In genomic region chr6:117963201-117963600, GRCm38 (mm10) we compare ENCODE assay signal across 27 mouse cellular contexts. TPM values are rescaled to one million over a fixed set of nuclear protein-coding genes. Genes with fewer than 3 reads are reported as not detected.
DNase-seq lines count a peak whose midpoint lies in the region; TF ChIP-seq lines count a peak whose summit lies in the region.
"Had no signal": no experiment of that assay in that cellular context is flagged by ENCODE, and none has a peak within 500 bp of the region (broad histone marks: within the 10 kb centered on the region; RNA-seq: fewer than 3 reads in every experiment).

No protein-coding gene starts in this region.

- H3K36me3 ChIP-seq in CH12.LX (replicated peaks in 1 of 2; ENCODE audit: control insufficient read depth in 1 of 2, insufficient read depth in 1 of 2, low read length in 1 of 2) = no peaks in the 10 kb centered on the region
- H3K36me3 ChIP-seq: embryonic facial prominence, embryonic 10.5 days; forebrain, embryonic 10.5 days; heart, embryonic 12.5 days; hindbrain, embryonic 12.5 days; limb, embryonic 10.5 days; lung, embryonic 15.5 days; midbrain, embryonic 15.5 days; neural tube, embryonic 13.5 days had no signal

- TF ChIP-seq POLR2A in CH12.LX (IDR thresholded peaks at IDR 0.05; ENCODE audit: low read depth, low read length) = no peak
- no peak for TF ChIP-seq POLR2A in cerebellum, adult 2 months (IDR thresholded peaks at IDR 0.05; ENCODE audit: borderline replicate concordance, insufficient read depth, low read length)

- WGBS in cerebellum, adult 2 months = 88% methylated on average over 3 of the region's 3 CpGs

- intact Hi-C loops in left cerebral cortex, adult 2 months (cut with DNase I) = no loop called here

- in situ Hi-C loops in CH12.LX (cut with MboI; ENCODE audit: low pct_ligation_motif_present, low pct_unique_long_range_greater_than_20kb, low sequenced_read_pairs) = no loop called here

- no peak overlapping the region for H3K27ac ChIP-seq in left cerebral cortex, adult 2 months
- H3K27ac ChIP-seq in CH12.LX (ENCODE audit: insufficient read depth, low read depth) = no peak overlapping the region
- H3K27ac ChIP-seq in cerebellum, adult 2 months (ENCODE audit: insufficient read depth, low read length) = no peak overlapping the region
- H3K27ac ChIP-seq: embryonic facial prominence, embryonic 10.5 days; forebrain, embryonic 10.5 days; hindbrain, embryonic 12.5 days; limb, embryonic 10.5 days; lung, embryonic 15.5 days; macrophage; midbrain, embryonic 15.5 days; neural tube, embryonic 13.5 days had no signal

- dilution Hi-C loops in CH12.LX (cut with MboI; ENCODE audit: extremely low pct_ligation_motif_present, extremely low pct_unique_long_range_greater_than_20kb, low sequenced_read_pairs) = no loop called here

- TF ChIP-seq RAD21 in CH12.LX (IDR thresholded peaks at IDR 0.05; ENCODE audit: low read depth, low read length) = no peak; the same call in none of the 2 replicates

- H3K9ac ChIP-seq in CH12.LX (ENCODE audit: insufficient read depth, low read depth) = no peak overlapping the region
- H3K9ac ChIP-seq: heart, embryonic 12.5 days; hindbrain, embryonic 12.5 days; lung, embryonic 15.5 days; midbrain, embryonic 15.5 days; neural tube, embryonic 13.5 days had no signal

- no peak for TF ChIP-seq EP300 in CH12.LX (IDR thresholded peaks at IDR 0.05; ENCODE audit: low read length)

- H3K27me3 ChIP-seq in CH12.LX (replicated peaks) = peaks cover 34% of the 10 kb centered on the region
- H3K27me3 ChIP-seq in cerebellum, adult 2 months (ENCODE audit: control insufficient read depth, insufficient read depth, low read length) = no peaks in the 10 kb centered on the region
- H3K27me3 ChIP-seq: heart, embryonic 12.5 days; hindbrain, embryonic 12.5 days; lung, embryonic 15.5 days; midbrain, embryonic 15.5 days; neural tube, embryonic 13.5 days had no signal

- no peak overlapping the region for H3K4me2 ChIP-seq in CH12.LX (ENCODE audit: insufficient read depth, low read depth, poor library complexity, severe bottlenecking)
- H3K4me2 ChIP-seq: heart, embryonic 12.5 days; hindbrain, embryonic 12.5 days; lung, embryonic 15.5 days; midbrain, embryonic 15.5 days; neural tube, embryonic 13.5 days had no signal

- no peaks in the 10 kb centered on the region for H3K79me2 ChIP-seq in CH12.LX (replicated peaks; ENCODE audit: control insufficient read depth, extremely low read depth, insufficient read depth, poor library complexity, severe bottlenecking)

- peaks cover 11% of the 10 kb centered on the region for H3K9me3 ChIP-seq in CH12.LX (replicated peaks; ENCODE audit: low read length)
- H3K9me3 ChIP-seq: embryonic facial prominence, embryonic 10.5 days; hindbrain, embryonic 12.5 days; limb, embryonic 10.5 days; lung, embryonic 15.5 days; midbrain, embryonic 15.5 days; neural tube, embryonic 13.5 days had no signal

- H3K4me3 ChIP-seq in left cerebral cortex, adult 2 months = no peak overlapping the region
- H3K4me3 ChIP-seq in CH12.LX (replicated peaks in 1 of 3; ENCODE audit: low read depth in 2 of 3, low read length in 2 of 3, poor library complexity in 1 of 3) = no peak overlapping the region
- H3K4me3 ChIP-seq in cerebellum, adult 2 months (replicated peaks; ENCODE audit: insufficient read depth, low read depth, low read length) = no peak overlapping the region
- H3K4me3 ChIP-seq: embryonic facial prominence, embryonic 10.5 days; forebrain, embryonic 10.5 days; heart, embryonic 12.5 days; hindbrain, embryonic 12.5 days; limb, embryonic 10.5 days; lung, embryonic 15.5 days; midbrain, embryonic 15.5 days; neural tube, embryonic 13.5 days had no signal

- peak; percentile 23 for TF ChIP-seq CTCF in left cerebral cortex, adult 2 months (IDR thresholded peaks at IDR 0.05)
- peak; percentile 13 to 43; a peak in 3 of 4 replicates for TF ChIP-seq CTCF in CH12.LX (conservative IDR thresholded peaks at IDR 0.05 in 1 of 2, IDR thresholded peaks at IDR 0.05 in 1 of 2; ENCODE audit: low read depth in 2 of 2, low read length in 2 of 2)
- no peak for TF ChIP-seq CTCF in cerebellum, adult 2 months (IDR thresholded peaks at IDR 0.05; ENCODE audit: borderline replicate concordance, insufficient read depth, low read depth, low read length)

- H3K4me1 ChIP-seq in CH12.LX (ENCODE audit: control insufficient read depth in 1 of 2, insufficient read depth in 2 of 2) = peaks cover 0 to 9% of the 10 kb centered on the region in 2 experiments; a peak in 2 of 4 replicates
- H3K4me1 ChIP-seq in cerebellum, adult 2 months (ENCODE audit: control insufficient read depth, insufficient read depth, low read length) = no peaks in the 10 kb centered on the region
- H3K4me1 ChIP-seq: forebrain, embryonic 10.5 days; hindbrain, embryonic 12.5 days; lung, embryonic 15.5 days; midbrain, embryonic 15.5 days; neural tube, embryonic 13.5 days had no signal

- DNase-seq in left cerebral cortex, adult 2 months (ENCODE audit: extremely low spot score in 1 of 2, low spot score in 2 of 2) = no peak
- no peak for DNase-seq in left cerebral cortex, adult 9 months (ENCODE audit: low spot score in 2 of 2)
- DNase-seq in 416B (ENCODE audit: low read depth) (peak; percentile 24), CH12.LX (ENCODE audit: extremely low read depth) (peak; percentile 6)
- peak; percentile 21 for DNase-seq in induced T-regulatory cell, adult 2 months (ENCODE audit: low read depth)
- DNase-seq in cerebellum, adult 2 months = no peak
- no peak for DNase-seq in spleen, postnatal 36 days (ENCODE audit: low spot score in 2 of 2)
- DNase-seq: adrenal gland, postnatal 36 days; cerebellum, adult 9-11 months; gastrocnemius, postnatal 25 days; heart, adult 18-20 months; heart, postnatal 10 days; kidney, postnatal 4 days; layer of hippocampus, adult 9-11 months; retina, postnatal 1 day had no signal

TF ChIP-seq in CH12.LX, 34 proteins besides CTCF, POLR2A, EP300 and RAD21:
- TF ChIP-seq NRF1 (IDR thresholded peaks at IDR 0.05; ENCODE audit: low read depth, low read length) (no peak), NELFE (IDR thresholded peaks at IDR 0.05; ENCODE audit: low read depth, low read length) (no peak), JUND (conservative IDR thresholded peaks at IDR 0.05; ENCODE audit: low read depth, low read length) (no peak), TBP (conservative IDR thresholded peaks at IDR 0.05; ENCODE audit: low read depth, low read length) (no peak), ETS1 (conservative IDR thresholded peaks at IDR 0.05; ENCODE audit: low read depth, low read length) (no peak), SMC3 (IDR thresholded peaks at IDR 0.05; ENCODE audit: low read depth, low read length) (peak; percentile 13; the same call in 1 of the 2 replicates), ZMIZ1 (IDR thresholded peaks at IDR 0.05; ENCODE audit: low read depth, low read length) (no peak)

RNA-seq across cellular contexts. Expression of gene Fxyd4, which starts 25.7 kb away (rescaled TPM):
- total RNA-seq in left cerebral cortex, adult 2 months (2021) = not detected
- not detected in 2 replicates for total RNA-seq in CH12.LX (2012; rRNA removed)
- total RNA-seq in CH12.LX (2014; rRNA removed) = not detected in 2 replicates
- polyA plus RNA-seq in CH12.LX (2012; ENCODE audit: insufficient read length, low read depth) = 0.55 TPM in 1 of 2 replicates, not detected in the other
- not detected in 2 replicates for polyA plus RNA-seq in cerebellum, adult 2 months (2012; rRNA removed)
- total RNA-seq: adrenal gland, adult 18-20 months; adrenal gland, postnatal 36 days; gastrocnemius, postnatal 25 days; heart, adult 18-20 months; heart, postnatal 10 days; left cerebral cortex, adult 8-10 months; liver, adult 2 months had no signal
- polyA plus RNA-seq: macrophage had no signal

RNA-seq across cellular contexts. Expression of gene Rasgef1a, which starts 48.0 kb away (rescaled TPM):
- 100 to 1,000 TPM; 208 to 213 TPM for total RNA-seq in left cerebral cortex, adult 2 months (2021)
- total RNA-seq in CH12.LX (2012; rRNA removed) (0.13 TPM in 1 of 2 replicates, not detected in the other), CH12.LX (2014; rRNA removed) (not detected in 2 replicates)
- polyA plus RNA-seq in CH12.LX (2012; ENCODE audit: insufficient read length, low read depth) = not detected in 2 replicates
- 59.8 and 66.0 TPM in 2 replicates for polyA plus RNA-seq in cerebellum, adult 2 months (2012; rRNA removed)
- total RNA-seq: liver, adult 2 months had no signal
- polyA plus RNA-seq: limb, embryonic 10.5 days had no signal

Comparison
In these comparisons a context has a peak if more than half of its experiments do, and no peak if none do; other contexts are left out.
1. DNase-seq: peak in 416B (single experiment), CH12.LX (single experiment) and induced T-regulatory cell, adult 2 months (single experiment); none in left cerebral cortex, adult 2 months (0 of 2), left cerebral cortex, adult 9 months (0 of 2), cerebellum, adult 2 months (0 of 2) and spleen, postnatal 36 days (0 of 2).
2. RNA of gene Rasgef1a, which starts 48.0 kb away (total RNA-seq): 208 to 213 TPM in left cerebral cortex, adult 2 months; 0.13 TPM in CH12.LX; every median in the first group is over 100 times any median in the second.